Mouse (Mus musculus): ENCODE measurements around the gene Srebf1.

- no peak for TF ChIP-seq CTCF (conservative IDR thresholded peaks at IDR 0.05; ENCODE audit: insufficient read depth, insufficient read length, low read depth, low read length)
- no peak for TF ChIP-seq POLR2A (IDR thresholded peaks at IDR 0.05; ENCODE audit: low read depth, low read length)
Observed at GRCm38 (mm10) chr11:60232441-60233058, 10.2 kb upstream of the Srebf1 start.
